In genomic region chr9:31212500-31213008, GRCm38 (mm10) we compare ENCODE assay signal across 8 mouse cellular contexts. TPM values are rescaled to one million over a fixed set of nuclear protein-coding genes. Genes with fewer than 3 reads are reported as not detected.
A peak's percentile ranks its signal among the peaks of the same experiment; 100 is the strongest.
DNase-seq lines count a peak whose midpoint lies in the region; ATAC-seq and TF ChIP-seq lines count a peak whose summit lies in the region.

No protein-coding gene starts in this region.

- in situ Hi-C loops in ES-E14 (cut with MboI; ENCODE audit: low sequenced_read_pairs in 2 of 2, unreplicated experiment in 2 of 2): no loop called here

- DNase-seq in heart, adult 9 months (ENCODE audit: low spot score in 2 of 2): no peak
- DNase-seq in ES-E14 (ENCODE audit: low read depth, low spot score): no peak
- no peak for DNase-seq in ovary, adult 18-20 months (ENCODE audit: low spot score)

- ATAC-seq in heart, embryonic 14.5 days (ENCODE audit: insufficient number of reproducible peaks, insufficient read depth, low FRiP score, low read depth): no peak
- no peak for ATAC-seq in hindbrain, embryonic 16.5 days
- no peak for ATAC-seq in monocyte, adult 5-6 weeks (replicated peaks; ENCODE audit: insufficient number of reproducible peaks, low FRiP score, low TSS enrichment, poor library complexity, severe bottlenecking)

- H3K9ac ChIP-seq in heart, embryonic 14.5 days (ENCODE audit: low read length): peak overlapping the region; percentile 83
- peak overlapping the region; percentile 71 for H3K9ac ChIP-seq in ES-E14 (ENCODE audit: insufficient read depth, low read depth, low read length, poor library complexity, severe bottlenecking)
- peak overlapping the region; percentile 85 for H3K9ac ChIP-seq in hindbrain, embryonic 16.5 days (ENCODE audit: low read depth, low read length)

- no peak for TF ChIP-seq CTCF in cortical plate, adult 2 months (IDR thresholded peaks at IDR 0.05; ENCODE audit: extremely low read depth, insufficient read depth, low read length)

- H3K4me2 ChIP-seq in heart, embryonic 14.5 days (ENCODE audit: low read length): peak overlapping the region; percentile 95
- peak overlapping the region; percentile 98 for H3K4me2 ChIP-seq in hindbrain, embryonic 16.5 days (ENCODE audit: low read length)

- peaks cover 2 to 32% of the 10 kb centered on the region in 2 experiments; a peak in 3 of 4 replicates for H3K4me1 ChIP-seq in heart, embryonic 14.5 days (ENCODE audit: control insufficient read depth in 2 of 2, insufficient read depth in 2 of 2, low read length in 2 of 2)
- H3K4me1 ChIP-seq in ES-E14 (ENCODE audit: control insufficient read depth in 2 of 2, insufficient read depth in 2 of 2, low read length in 2 of 2, poor library complexity in 1 of 2): peaks cover 2 to 6% of the 10 kb centered on the region in 2 experiments; a peak in 1 of 4 replicates
- peaks cover 7% of the 10 kb centered on the region for H3K4me1 ChIP-seq in cortical plate, adult 2 months (ENCODE audit: control insufficient read depth, insufficient read depth, low read length)
- peaks cover 21% of the 10 kb centered on the region for H3K4me1 ChIP-seq in hindbrain, embryonic 16.5 days (ENCODE audit: control insufficient read depth, insufficient read depth, low read depth, low read length)

- TF ChIP-seq POLR2A in cortical plate, adult 2 months (IDR thresholded peaks at IDR 0.05; ENCODE audit: extremely low read depth, insufficient read depth, low read length): no peak

- 39% methylated on average over 12 of the region's 12 CpGs for WGBS in heart, embryonic 14.5 days
- 17% methylated on average over 12 of the region's 12 CpGs for WGBS in hindbrain, embryonic 16.5 days
- 68% methylated on average over 12 of the region's 12 CpGs for WGBS in macrophage (ENCODE audit: missing documents)

- no peaks in the 10 kb centered on the region for H3K27me3 ChIP-seq in heart, embryonic 14.5 days (ENCODE audit: control insufficient read depth, insufficient read depth, low read length)
- H3K27me3 ChIP-seq in hindbrain, embryonic 16.5 days (replicated peaks; ENCODE audit: control insufficient read depth, insufficient read depth, low read length): no peaks in the 10 kb centered on the region

- H3K79me2 ChIP-seq in macrophage (ENCODE audit: inconsistent target): peaks cover 34% of the 10 kb centered on the region

- no peaks in the 10 kb centered on the region for H3K9me3 ChIP-seq in heart, embryonic 14.5 days (ENCODE audit: control insufficient read depth, low read length)
- H3K9me3 ChIP-seq in ES-E14 (ENCODE audit: control insufficient read depth, insufficient read depth, low read depth, low read length): no peaks in the 10 kb centered on the region
- H3K9me3 ChIP-seq in hindbrain, embryonic 16.5 days (ENCODE audit: control insufficient read depth, low read length): no peaks in the 10 kb centered on the region

- H3K4me3 ChIP-seq in heart, embryonic 14.5 days (ENCODE audit: control insufficient read depth in 1 of 2, insufficient read depth in 1 of 2, low read depth in 1 of 2, low read length in 2 of 2): peak overlapping the region; percentile 65 to 85
- H3K4me3 ChIP-seq in ES-E14 (ENCODE audit: insufficient read depth in 1 of 2, low read depth in 1 of 2, low read length in 2 of 2, poor library complexity in 1 of 2, severe bottlenecking in 1 of 2) (peak overlapping the region; percentile 68 to 75), macrophage (ENCODE audit: inconsistent target) (peak overlapping the region; percentile 54)
- H3K4me3 ChIP-seq in cortical plate, adult 2 months (ENCODE audit: insufficient read depth, low read length): peak overlapping the region; percentile 55
- peak overlapping the region; percentile 98 for H3K4me3 ChIP-seq in hindbrain, embryonic 16.5 days (ENCODE audit: low read length)

- H3K27ac ChIP-seq in heart, embryonic 14.5 days (replicated peaks in 1 of 2; ENCODE audit: control insufficient read depth in 1 of 2, insufficient read depth in 1 of 2, low read depth in 2 of 2, low read length in 2 of 2): peak overlapping the region; percentile 40 to 85
- H3K27ac ChIP-seq in ES-E14 (ENCODE audit: insufficient read depth, low read depth, low read length, poor library complexity, severe bottlenecking) (no peak overlapping the region), macrophage (no peak overlapping the region)
- H3K27ac ChIP-seq in cortical plate, adult 2 months (ENCODE audit: insufficient read depth, low read length): no peak overlapping the region
- H3K27ac ChIP-seq in hindbrain, embryonic 16.5 days (ENCODE audit: low read depth, low read length): peak overlapping the region; percentile 92

- H3K36me3 ChIP-seq in heart, embryonic 14.5 days (ENCODE audit: control insufficient read depth, insufficient read depth, low read length): no peaks in the 10 kb centered on the region
- H3K36me3 ChIP-seq in ES-E14 (ENCODE audit: control insufficient read depth, insufficient read depth, low read length, poor library complexity, severe bottlenecking) (no peaks in the 10 kb centered on the region), macrophage (ENCODE audit: inconsistent target) (no peaks in the 10 kb centered on the region)
- no peaks in the 10 kb centered on the region for H3K36me3 ChIP-seq in hindbrain, embryonic 16.5 days (ENCODE audit: control insufficient read depth, insufficient read depth, low read length)

TF ChIP-seq in ES-E14, 5 proteins besides CTCF, POLR2A, EP300 and RAD21:
- no peak for TF ChIP-seq HCFC1 (IDR thresholded peaks at IDR 0.05; ENCODE audit: borderline replicate concordance, insufficient read depth, low read length)
- no peak for TF ChIP-seq MAFK (IDR thresholded peaks at IDR 0.05; ENCODE audit: insufficient read depth, low read depth, low read length)

RNA-seq across cellular contexts. Expression of gene Aplp2, which starts 0.9 kb away (rescaled TPM):
- 385 and 386 TPM in 2 replicates for polyA plus RNA-seq in heart, embryonic 14.5 days (2014; fragmentation: Nextera tagmentation; extraction: Ambion mirVana)
- total RNA-seq in ES-E14 (2012; rRNA removed): 320 and 535 TPM in 2 replicates
- 710 and 720 TPM in 2 replicates for polyA plus RNA-seq in cortical plate, adult 2 months (2012; rRNA removed)
- polyA plus RNA-seq in hindbrain, embryonic 16.5 days (2015; fragmentation: Nextera tagmentation; extraction: Ambion mirVana): 464 and 482 TPM in 2 replicates
- total RNA-seq in macrophage (2018; cell fraction: chromatin; rRNA removed): 100 to 1,000 TPM; 101 to 757 (median 226) TPM
- 1,000 to 10,000 TPM in 1 of 26 experiments, 100 to 1,000 TPM in 25; 168 to 1,050 (median 432) TPM for total RNA-seq in macrophage (2018; cell fraction: cytosol; rRNA removed)
- total RNA-seq in macrophage (2018; cell fraction: nucleus; rRNA removed): 1,000 to 10,000 TPM in 5 of 26 experiments, 100 to 1,000 TPM in 21; 283 to 1,667 (median 734) TPM
- polyA plus RNA-seq in macrophage (2018): 523 to 1,267 TPM (median 707 TPM) in 3 replicates
- 117 to 176 TPM (median 135 TPM) in 3 replicates for total RNA-seq in monocyte, adult 5-6 weeks (2017)

Comparison
In these comparisons a context has a peak if more than half of its experiments do, and no peak if none do; other contexts are left out.
1. H3K27ac ChIP-seq: peak in heart, embryonic 14.5 days (2 of 2) and hindbrain, embryonic 16.5 days (single experiment); none in ES-E14 (single experiment), cortical plate, adult 2 months (single experiment) and macrophage (single experiment).
2. Peak in every context shown above with its lines, with median percentiles within 50 percentile points of each other: H3K4me3 ChIP-seq and H3K9ac ChIP-seq.